Mouse (Mus musculus): Measurements from ENCODE around the gene Prepl. TPM values are rescaled to one million over a fixed set of nuclear protein-coding genes. Genes with fewer than 3 reads are reported as not detected.
A peak's percentile ranks its signal among the peaks of the same experiment; 100 is the strongest.

The Prepl gene
- polyA plus RNA-seq, 1 experiment from 2014 or later: 22.5 TPM

- no peaks in the 10 kb centered on the region for H3K36me3 ChIP-seq
- no peaks in the 10 kb centered on the region for H3K9me3 ChIP-seq
- H3K4me2 ChIP-seq: peak overlapping the region; percentile 93
- peak overlapping the region; percentile 98 for H3K4me3 ChIP-seq
- no peak for ATAC-seq (ENCODE audit: extremely low read depth, insufficient number of reproducible peaks, low FRiP score, low TSS enrichment)
- peak overlapping the region; percentile 77 for H3K27ac ChIP-seq (replicated peaks)
- H3K27me3 ChIP-seq (replicated peaks): no peaks in the 10 kb centered on the region
- H3K9ac ChIP-seq: peak overlapping the region; percentile 90
- peaks cover 51% of the 10 kb centered on the region for H3K4me1 ChIP-seq
- under 1% methylated on average over 16 of the region's 16 CpGs for WGBS
Observed at GRCm38 (mm10) chr17:85089621-85090020, 420 bp downstream of the Prepl start.

DNA sequence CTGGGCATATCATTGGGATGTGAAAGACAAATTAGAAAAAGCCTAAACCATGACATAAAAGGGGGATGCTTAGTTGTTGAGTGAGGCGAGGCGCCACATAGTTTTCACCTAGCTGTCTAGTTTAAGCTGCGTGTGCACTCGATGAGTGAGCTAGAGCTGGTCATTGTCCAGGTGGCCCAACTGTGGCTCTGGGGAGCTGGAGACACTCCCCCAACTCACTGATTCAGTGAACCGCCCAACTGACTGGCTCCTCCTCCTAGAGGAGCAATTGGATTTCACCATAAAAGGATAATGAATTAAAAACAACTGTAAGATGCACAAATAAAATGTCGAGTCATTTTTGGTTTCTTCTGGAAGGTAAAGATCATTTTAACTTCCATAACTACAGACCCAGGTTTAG, 1.0 kb downstream of the Prepl start:
- no peak overlapping the region for H3K27ac ChIP-seq (replicated peaks)
- WGBS: 55% methylated on average over 6 of the region's 6 CpGs
- no peaks in the 10 kb centered on the region for H3K9me3 ChIP-seq
- peak overlapping the region; percentile 98 for H3K4me3 ChIP-seq
- no peaks in the 10 kb centered on the region for H3K36me3 ChIP-seq
- H3K4me2 ChIP-seq: peak overlapping the region; percentile 93
- H3K9ac ChIP-seq: no peak overlapping the region; the same call in 1 of the 2 replicates
- peaks cover 51% of the 10 kb centered on the region for H3K4me1 ChIP-seq
- no peaks in the 10 kb centered on the region for H3K27me3 ChIP-seq (replicated peaks)
- ATAC-seq (ENCODE audit: extremely low read depth, insufficient number of reproducible peaks, low FRiP score, low TSS enrichment): no peak

DNA sequence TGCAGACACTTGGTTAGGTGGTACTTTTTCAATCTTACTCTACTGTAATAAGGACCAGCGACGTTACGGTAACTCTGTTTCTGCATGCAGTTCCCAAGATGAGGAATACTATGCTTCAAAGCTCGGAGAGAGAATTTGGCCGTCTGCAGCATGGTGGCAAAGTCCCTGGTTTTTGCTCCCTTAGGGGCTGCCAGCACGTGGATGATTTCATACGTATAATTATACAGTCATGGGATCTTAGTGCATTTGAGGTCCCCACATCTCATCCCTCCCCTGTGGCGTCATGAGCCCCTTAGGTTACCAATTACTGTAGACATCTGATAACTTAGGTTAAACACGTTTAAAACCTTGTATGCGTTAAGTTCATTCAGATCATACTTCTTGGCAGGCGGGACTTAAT, 1.6 kb downstream of the Prepl start:
- no peak for ATAC-seq (ENCODE audit: extremely low read depth, insufficient number of reproducible peaks, low FRiP score, low TSS enrichment)
- WGBS: 87% methylated on average over 11 of the region's 11 CpGs

GRCm38 (mm10) chr17:85087591-85087990, 2.5 kb downstream of the Prepl start:
- Histone ChIP-seq H3K4me1 (peaks cover 47% of the 10 kb centered on the region), H3K9ac (no peak overlapping the region), H3K4me3 (no peak overlapping the region), H3K27ac (replicated peaks) (peak overlapping the region; percentile 50; the same call in 1 of the 2 replicates), H3K9me3 (no peaks in the 10 kb centered on the region), H3K4me2 (peak overlapping the region; percentile 29; the same call in 1 of the 2 replicates), H3K36me3 (no peaks in the 10 kb centered on the region), H3K27me3 (replicated peaks) (no peaks in the 10 kb centered on the region)
- ATAC-seq (ENCODE audit: extremely low read depth, insufficient number of reproducible peaks, low FRiP score, low TSS enrichment): no peak
- WGBS: 49% methylated on average over 5 of the region's 5 CpGs

More for the DNA sequence above, 1.6 kb downstream of the Prepl start:
- peaks cover 50% of the 10 kb centered on the region for H3K4me1 ChIP-seq
- H3K4me2 ChIP-seq: no peak overlapping the region
- H3K9ac ChIP-seq: 0 out of 2 replicates have a peak overlapping the region, but pooled peaks have one; percentile 44
- no peak overlapping the region for H3K4me3 ChIP-seq
- H3K27ac ChIP-seq (replicated peaks): no peak overlapping the region
- H3K27me3 ChIP-seq (replicated peaks): no peaks in the 10 kb centered on the region
- H3K36me3 ChIP-seq: no peaks in the 10 kb centered on the region
- H3K9me3 ChIP-seq: no peaks in the 10 kb centered on the region

GRCm38 (mm10) chr17:85086501-85086900, 3.5 kb downstream of the Prepl start:
- Histone ChIP-seq H3K27ac (replicated peaks) (0 out of 2 replicates have a peak overlapping the region, but pooled peaks have one; percentile 39), H3K36me3 (no peaks in the 10 kb centered on the region), H3K27me3 (replicated peaks) (no peaks in the 10 kb centered on the region), H3K4me1 (peaks cover 44% of the 10 kb centered on the region), H3K9ac (no peak overlapping the region), H3K4me2 (no peak overlapping the region), H3K9me3 (no peaks in the 10 kb centered on the region), H3K4me3 (no peak overlapping the region)
- WGBS: 60% methylated on average over 1 of the region's 1 CpGs
- ATAC-seq (ENCODE audit: extremely low read depth, insufficient number of reproducible peaks, low FRiP score, low TSS enrichment): no peak

DNA sequence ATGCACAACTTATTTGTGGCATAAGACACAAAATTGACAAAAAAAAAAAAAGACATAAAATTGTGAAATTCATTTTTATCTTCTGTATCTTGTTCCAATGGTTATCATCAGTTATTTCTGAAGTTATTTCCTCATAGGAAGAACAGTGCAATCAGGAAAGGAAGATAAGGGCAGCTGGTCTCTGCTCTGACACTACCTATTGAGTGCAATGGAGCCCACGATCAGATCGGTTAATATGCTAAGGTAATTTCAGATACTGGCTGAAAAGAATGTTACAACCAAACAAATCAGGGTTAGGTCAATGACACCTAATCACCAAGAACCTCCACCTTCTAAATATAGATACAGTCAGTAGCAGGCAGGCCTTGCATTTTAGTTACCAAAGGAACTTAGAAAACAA, 4.7 kb downstream of the Prepl start:
- Histone ChIP-seq H3K36me3 (peaks cover 7% of the 10 kb centered on the region), H3K27ac (replicated peaks) (no peak overlapping the region)

GRCm38 (mm10) chr17:85080781-85081180, 9.3 kb downstream of the Prepl start:
- Histone ChIP-seq H3K9me3 (no peaks in the 10 kb centered on the region), H3K27ac (replicated peaks) (no peak overlapping the region), H3K27me3 (replicated peaks) (no peaks in the 10 kb centered on the region), H3K4me2 (no peak overlapping the region), H3K4me1 (peaks cover 11% of the 10 kb centered on the region; the same call in 1 of the 2 replicates), H3K4me3 (no peak overlapping the region), H3K9ac (no peak overlapping the region), H3K36me3 (peaks cover 45% of the 10 kb centered on the region)
- 93% methylated on average over 11 of the region's 11 CpGs for WGBS
- no peak for ATAC-seq (ENCODE audit: extremely low read depth, insufficient number of reproducible peaks, low FRiP score, low TSS enrichment)

More for the DNA sequence above, 4.7 kb downstream of the Prepl start:
- 67% methylated on average over 2 of the region's 2 CpGs for WGBS
- no peak overlapping the region for H3K9ac ChIP-seq
- no peak for ATAC-seq (ENCODE audit: extremely low read depth, insufficient number of reproducible peaks, low FRiP score, low TSS enrichment)
- no peak overlapping the region for H3K4me3 ChIP-seq
- no peak overlapping the region for H3K4me2 ChIP-seq
- H3K4me1 ChIP-seq: peaks cover 40% of the 10 kb centered on the region
- no peaks in the 10 kb centered on the region for H3K9me3 ChIP-seq
- H3K27me3 ChIP-seq (replicated peaks): no peaks in the 10 kb centered on the region

DNA sequence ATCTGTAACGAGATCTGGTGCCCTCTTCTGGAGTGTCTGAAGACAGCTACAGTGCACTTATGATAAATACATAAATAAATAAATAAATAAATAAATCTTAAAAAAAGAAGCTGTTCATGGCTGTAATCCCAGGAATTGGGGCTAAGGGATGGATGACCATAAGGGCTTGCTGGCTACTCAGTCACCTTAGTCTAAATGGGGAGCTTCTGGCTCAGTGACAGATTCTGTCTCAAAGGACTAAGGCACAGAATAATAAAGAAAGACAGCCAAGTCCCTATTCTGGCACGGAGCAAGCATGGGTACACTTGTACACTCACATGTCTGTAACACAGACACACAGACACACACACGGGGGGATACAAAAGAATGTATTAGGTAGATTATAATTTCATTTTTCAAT, 10.8 kb downstream of the Prepl start:
- H3K9ac ChIP-seq: no peak overlapping the region
- H3K9me3 ChIP-seq: no peaks in the 10 kb centered on the region
- H3K36me3 ChIP-seq: peaks cover 58% of the 10 kb centered on the region
- no peaks in the 10 kb centered on the region for H3K4me1 ChIP-seq
- ATAC-seq (ENCODE audit: extremely low read depth, insufficient number of reproducible peaks, low FRiP score, low TSS enrichment): no peak
- no peak overlapping the region for H3K4me2 ChIP-seq
- no peaks in the 10 kb centered on the region for H3K27me3 ChIP-seq (replicated peaks)
- WGBS: 88% methylated on average over 3 of the region's 3 CpGs
- no peak overlapping the region for H3K4me3 ChIP-seq
- no peak overlapping the region for H3K27ac ChIP-seq (replicated peaks)

GRCm38 (mm10) chr17:85074083-85074482, 16.0 kb downstream of the Prepl start:
- Histone ChIP-seq H3K27me3 (replicated peaks) (no peaks in the 10 kb centered on the region), H3K4me3 (no peak overlapping the region), H3K4me2 (no peak overlapping the region), H3K4me1 (peaks cover 17% of the 10 kb centered on the region), H3K9ac (no peak overlapping the region), H3K9me3 (no peaks in the 10 kb centered on the region), H3K27ac (replicated peaks) (no peak overlapping the region), H3K36me3 (peaks cover 75% of the 10 kb centered on the region)
- ATAC-seq (ENCODE audit: extremely low read depth, insufficient number of reproducible peaks, low FRiP score, low TSS enrichment): no peak
- 94% methylated on average over 4 of the region's 4 CpGs for WGBS

GRCm38 (mm10) chr17:85073214-85073613, 16.8 kb downstream of the Prepl start:
- Histone ChIP-seq H3K27ac (replicated peaks) (0 out of 2 replicates have a peak overlapping the region, but pooled peaks have one; percentile 12), H3K36me3 (peaks cover 76% of the 10 kb centered on the region), H3K9me3 (no peaks in the 10 kb centered on the region), H3K4me2 (no peak overlapping the region), H3K4me3 (no peak overlapping the region), H3K27me3 (replicated peaks) (no peaks in the 10 kb centered on the region), H3K9ac (no peak overlapping the region), H3K4me1 (peaks cover 17% of the 10 kb centered on the region)
- WGBS: 58% methylated on average over 7 of the region's 7 CpGs
- no peak for ATAC-seq (ENCODE audit: extremely low read depth, insufficient number of reproducible peaks, low FRiP score, low TSS enrichment)

GRCm38 (mm10) chr17:85072383-85072782, 17.7 kb downstream of the Prepl start:
- no peak for ATAC-seq (ENCODE audit: extremely low read depth, insufficient number of reproducible peaks, low FRiP score, low TSS enrichment)
- Histone ChIP-seq H3K4me3 (no peak overlapping the region), H3K27ac (replicated peaks) (no peak overlapping the region), H3K9ac (no peak overlapping the region), H3K4me2 (no peak overlapping the region), H3K4me1 (peaks cover 17% of the 10 kb centered on the region), H3K27me3 (replicated peaks) (no peaks in the 10 kb centered on the region), H3K9me3 (no peaks in the 10 kb centered on the region), H3K36me3 (peaks cover 76% of the 10 kb centered on the region)
- WGBS: 61% methylated on average over 11 of the region's 11 CpGs

- Histone ChIP-seq H3K9ac (no peak overlapping the region; the same call in 1 of the 2 replicates), H3K27me3 (replicated peaks) (no peaks in the 10 kb centered on the region), H3K4me2 (no peak overlapping the region), H3K4me3 (no peak overlapping the region), H3K9me3 (no peaks in the 10 kb centered on the region), H3K36me3 (peaks cover 76% of the 10 kb centered on the region), H3K4me1 (peaks cover 17% of the 10 kb centered on the region), H3K27ac (replicated peaks) (no peak overlapping the region)
- WGBS: 88% methylated on average over 8 of the region's 8 CpGs
- no peak for ATAC-seq (ENCODE audit: extremely low read depth, insufficient number of reproducible peaks, low FRiP score, low TSS enrichment)
Observed at GRCm38 (mm10) chr17:85071088-85071775, 18.8 kb downstream of the Prepl start.
